Mouse (Mus musculus): ENCODE measurements around the gene Eif2s1. TPM values are rescaled to one million over a fixed set of nuclear protein-coding genes. Genes with fewer than 3 reads are reported as not detected.
A peak's percentile ranks its signal among the peaks of the same experiment; 100 is the strongest.

Eif2s1 gene
- not detected in 2 replicates for polyA plus RNA-seq (2012; ENCODE audit: insufficient read depth, insufficient read length, low replicate concordance, missing spikeins)

DNA sequence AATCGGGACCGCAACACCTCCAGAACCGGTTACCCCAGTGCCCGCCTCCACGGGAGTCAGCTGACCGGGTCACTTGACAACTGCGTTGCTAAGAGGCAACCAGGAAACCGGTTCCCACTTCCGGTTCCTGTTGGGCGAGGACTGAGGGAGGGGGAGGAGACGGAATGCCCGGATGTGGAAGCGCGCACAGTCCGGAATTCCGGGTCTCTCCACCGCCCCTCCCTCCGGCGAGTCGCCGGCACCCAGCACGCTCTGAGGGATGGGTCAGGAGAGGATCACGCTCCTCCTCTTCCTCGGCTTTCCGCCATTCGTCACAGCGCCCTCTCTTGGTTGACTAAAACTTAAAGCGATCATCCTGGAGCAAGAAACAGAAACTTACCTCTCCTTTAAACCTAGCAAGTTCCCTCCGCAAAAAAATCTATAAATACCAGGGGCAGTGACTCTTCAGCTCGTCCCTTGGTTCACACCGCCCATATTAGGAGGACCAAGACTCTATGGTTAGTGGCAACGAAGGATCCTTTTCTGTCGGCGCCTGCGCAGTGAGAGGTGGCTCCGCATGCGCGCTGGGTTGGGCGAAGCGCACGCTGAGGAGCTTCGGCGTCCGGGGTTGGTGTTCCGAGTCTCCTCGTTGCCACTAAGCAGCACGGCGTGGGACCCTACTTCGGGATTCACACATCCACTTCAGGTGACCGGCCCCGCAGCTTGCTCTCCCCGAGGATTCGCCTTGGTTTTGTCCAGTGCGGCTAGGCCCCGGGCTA, at the start of gene Eif2s1, which contains the start of gene Atp6v1d:
TSS of gene Eif2s1 (plus strand) at position 324 of the 758 bp plus-strand sequence.
TSS of gene Atp6v1d (minus strand) at position 143 of the 758 bp plus-strand sequence.
- peaks cover 5% of the 10 kb centered on the region for H3K4me1 ChIP-seq (ENCODE audit: control insufficient read depth, insufficient read depth, low read length)
- H3K4me3 ChIP-seq (ENCODE audit: insufficient read depth, low read depth, low read length) = peak within 1 kb of the TSS; percentile 89
- WGBS = under 1% methylated on average over 55 of the region's 55 CpGs
- H3K27ac ChIP-seq (ENCODE audit: insufficient read depth, low read depth, low read length) = peak within 1 kb of the TSS; percentile 90
- TF ChIP-seq CTCF (IDR thresholded peaks at IDR 0.05; ENCODE audit: insufficient read depth, low read depth, low read length) = peak; percentile 95
- TF ChIP-seq POLR2A (IDR thresholded peaks at IDR 0.05; ENCODE audit: insufficient read depth, low read depth, low read length) = peak; percentile 79

DNA sequence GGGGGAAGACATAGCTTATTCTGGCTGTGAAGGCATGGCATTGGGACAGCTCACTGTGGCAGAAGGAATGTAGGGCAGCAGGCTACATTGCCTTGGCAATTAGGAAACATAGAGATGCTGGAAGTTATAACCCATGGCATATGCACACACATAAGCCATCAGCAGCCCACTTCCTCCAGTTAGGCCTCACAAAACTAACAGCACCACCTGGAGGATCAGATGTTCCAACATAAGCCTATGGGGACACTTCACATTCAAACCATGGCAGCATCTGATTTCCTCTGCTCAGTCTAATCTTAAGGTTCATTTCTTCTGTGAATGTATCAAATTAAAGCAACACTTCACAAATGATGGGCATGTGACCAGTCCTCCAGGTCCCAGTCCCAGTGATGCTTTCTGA, 47.2 kb upstream of the Eif2s1 start:
- TF ChIP-seq CTCF (IDR thresholded peaks at IDR 0.05; ENCODE audit: insufficient read depth, low read depth, low read length) (no peak), POLR2A (IDR thresholded peaks at IDR 0.05; ENCODE audit: insufficient read depth, low read depth, low read length) (no peak)
- no peaks in the 10 kb centered on the region for H3K4me1 ChIP-seq (ENCODE audit: control insufficient read depth, insufficient read depth, low read length)
- H3K4me3 ChIP-seq (ENCODE audit: insufficient read depth, low read depth, low read length) = no peak overlapping the region
- H3K27ac ChIP-seq (ENCODE audit: insufficient read depth, low read depth, low read length) = no peak overlapping the region

DNA sequence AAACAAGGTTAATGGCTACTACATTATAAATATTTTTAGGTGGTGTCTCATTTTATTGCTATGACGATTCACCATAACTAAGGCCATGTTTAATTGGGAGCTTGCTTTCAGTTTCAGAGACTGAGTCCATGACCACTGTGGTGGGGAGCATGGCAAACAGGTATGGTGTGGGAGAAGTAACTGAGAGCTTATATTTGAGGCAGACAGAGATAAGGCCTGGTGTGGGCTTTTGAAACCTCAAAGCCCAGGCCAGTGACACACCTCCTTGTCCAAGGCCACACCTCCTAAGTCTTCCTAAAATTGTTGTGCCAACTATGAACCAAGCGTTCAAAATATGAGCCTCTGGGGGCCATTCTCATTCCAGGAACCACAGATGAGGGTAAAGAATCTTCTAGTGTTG, 27.1 kb upstream of the Eif2s1 start:
- WGBS = 94% methylated on average over 2 of the region's 2 CpGs
- TF ChIP-seq POLR2A (IDR thresholded peaks at IDR 0.05; ENCODE audit: insufficient read depth, low read depth, low read length) (no peak), CTCF (IDR thresholded peaks at IDR 0.05; ENCODE audit: insufficient read depth, low read depth, low read length) (no peak)
- no peak overlapping the region for H3K27ac ChIP-seq (ENCODE audit: insufficient read depth, low read depth, low read length)
- H3K4me3 ChIP-seq (ENCODE audit: insufficient read depth, low read depth, low read length) = no peak overlapping the region
- H3K4me1 ChIP-seq (ENCODE audit: control insufficient read depth, insufficient read depth, low read length) = no peaks in the 10 kb centered on the region

DNA sequence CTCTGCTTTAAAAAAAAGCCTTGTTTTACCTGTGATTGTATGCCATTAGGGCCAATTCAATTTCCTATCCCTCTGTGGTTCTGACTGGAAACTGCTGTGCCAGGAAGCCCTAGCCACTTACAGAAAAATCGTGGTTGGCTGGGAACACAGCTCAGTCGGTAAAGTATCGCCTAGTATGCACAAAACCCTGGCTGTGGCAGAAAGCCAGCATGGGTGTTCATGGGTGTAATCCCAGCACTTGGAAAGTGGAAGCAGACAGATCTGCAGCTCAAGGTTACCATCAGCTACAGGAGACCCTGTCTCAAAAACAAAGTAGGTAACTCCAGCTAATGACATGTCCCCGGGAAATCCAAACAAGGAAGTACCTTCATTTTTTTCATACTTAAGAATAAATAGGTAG, 21.7 kb upstream of the Eif2s1 start:
- TF ChIP-seq CTCF (IDR thresholded peaks at IDR 0.05; ENCODE audit: insufficient read depth, low read depth, low read length) (no peak), POLR2A (IDR thresholded peaks at IDR 0.05; ENCODE audit: insufficient read depth, low read depth, low read length) (no peak)
- H3K27ac ChIP-seq (ENCODE audit: insufficient read depth, low read depth, low read length) = no peak overlapping the region
- 52% methylated on average over 4 of the region's 4 CpGs for WGBS
- no peaks in the 10 kb centered on the region for H3K4me1 ChIP-seq (ENCODE audit: control insufficient read depth, insufficient read depth, low read length)
- no peak overlapping the region for H3K4me3 ChIP-seq (ENCODE audit: insufficient read depth, low read depth, low read length)

DNA sequence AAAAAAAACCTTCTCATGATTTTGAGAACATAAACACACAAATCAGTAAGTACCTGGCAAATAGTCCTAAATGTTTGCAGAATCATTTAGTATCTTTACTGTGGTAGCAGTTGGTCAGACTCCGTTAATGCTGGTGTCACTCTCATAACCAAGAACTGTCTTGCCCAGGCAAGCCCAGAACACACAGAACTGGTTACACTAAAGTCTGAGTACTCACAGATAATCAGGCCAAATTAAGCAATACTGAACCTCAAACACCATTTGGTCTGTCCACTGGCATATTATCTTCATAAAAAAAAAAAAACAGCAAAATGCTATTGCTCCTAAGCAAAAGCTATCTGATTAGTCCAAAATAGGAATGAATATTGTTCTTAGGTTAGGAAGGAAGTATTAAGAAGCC, 19.2 kb upstream of the Eif2s1 start:
- WGBS = 91% methylated on average over 1 of the region's 1 CpGs
- no peak for TF ChIP-seq CTCF (IDR thresholded peaks at IDR 0.05; ENCODE audit: insufficient read depth, low read depth, low read length)
- TF ChIP-seq POLR2A (IDR thresholded peaks at IDR 0.05; ENCODE audit: insufficient read depth, low read depth, low read length) = no peak

DNA sequence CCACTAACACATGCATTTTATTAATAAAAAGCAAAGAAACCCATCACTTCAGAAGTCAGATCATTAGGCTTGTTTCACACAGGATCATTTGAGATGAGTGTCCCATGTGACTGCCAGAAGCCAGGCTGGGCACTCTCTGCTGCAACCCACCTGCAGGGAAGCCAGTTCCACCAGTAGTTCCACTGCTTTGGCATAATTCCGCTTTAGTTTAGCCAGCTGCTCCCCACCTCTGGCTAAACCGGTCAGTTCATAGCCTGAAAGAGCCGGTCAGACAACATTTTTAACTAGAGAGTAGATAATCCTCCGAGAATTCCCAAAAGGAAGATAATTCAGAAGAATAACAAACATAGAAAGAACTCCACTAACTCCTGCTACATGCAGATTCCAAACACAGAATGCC, 13.4 kb upstream of the Eif2s1 start:
- WGBS = 95% methylated on average over 4 of the region's 4 CpGs
- H3K27ac ChIP-seq (ENCODE audit: insufficient read depth, low read depth, low read length) = no peak overlapping the region
- TF ChIP-seq CTCF (IDR thresholded peaks at IDR 0.05; ENCODE audit: insufficient read depth, low read depth, low read length) (no peak), POLR2A (IDR thresholded peaks at IDR 0.05; ENCODE audit: insufficient read depth, low read depth, low read length) (no peak)
- H3K4me1 ChIP-seq (ENCODE audit: control insufficient read depth, insufficient read depth, low read length) = no peaks in the 10 kb centered on the region
- H3K4me3 ChIP-seq (ENCODE audit: insufficient read depth, low read depth, low read length) = no peak overlapping the region

More for the DNA sequence above, 19.2 kb upstream of the Eif2s1 start:
- Histone ChIP-seq H3K4me3 (ENCODE audit: insufficient read depth, low read depth, low read length) (no peak overlapping the region), H3K27ac (ENCODE audit: insufficient read depth, low read depth, low read length) (no peak overlapping the region), H3K4me1 (ENCODE audit: control insufficient read depth, insufficient read depth, low read length) (no peaks in the 10 kb centered on the region)

DNA sequence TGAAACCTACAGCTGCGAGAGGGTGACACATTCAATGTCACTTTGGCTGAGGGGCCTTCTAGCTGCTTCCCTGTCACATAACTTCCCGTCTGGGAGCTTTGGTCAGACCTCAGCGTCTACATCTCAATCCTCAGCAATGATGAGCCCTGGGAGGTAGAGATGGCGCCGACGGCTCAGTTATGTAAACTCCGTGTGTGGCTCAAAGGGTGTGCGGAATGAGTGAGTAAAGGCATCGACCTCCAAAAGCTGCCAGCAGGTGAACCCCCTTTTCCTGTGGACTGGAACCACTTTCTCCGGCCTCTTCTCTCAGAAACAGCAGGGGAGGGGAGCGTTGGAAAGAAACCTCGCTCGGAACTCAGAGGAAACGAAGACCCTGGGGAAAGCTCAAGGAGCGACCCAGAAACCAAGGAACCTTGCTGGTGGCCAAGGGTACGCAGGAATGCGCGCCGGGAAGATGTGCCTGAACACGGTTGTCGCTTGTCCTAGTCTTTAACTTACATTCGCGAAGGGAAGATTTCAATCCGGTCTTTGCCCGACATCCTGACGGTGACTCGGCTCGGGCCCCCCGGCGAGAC, 611 bp upstream of the Eif2s1 start:
- peak overlapping the region; percentile 68 for H3K4me3 ChIP-seq (ENCODE audit: insufficient read depth, low read depth, low read length)
- peak overlapping the region; percentile 38; the same call in 1 of the 2 replicates for H3K27ac ChIP-seq (ENCODE audit: insufficient read depth, low read depth, low read length)
- no peak for TF ChIP-seq CTCF (IDR thresholded peaks at IDR 0.05; ENCODE audit: insufficient read depth, low read depth, low read length)
- no peak for TF ChIP-seq POLR2A (IDR thresholded peaks at IDR 0.05; ENCODE audit: insufficient read depth, low read depth, low read length)
- under 1% methylated on average over 30 of the region's 30 CpGs for WGBS
- H3K4me1 ChIP-seq (ENCODE audit: control insufficient read depth, insufficient read depth, low read length) = peaks cover 5% of the 10 kb centered on the region

DNA sequence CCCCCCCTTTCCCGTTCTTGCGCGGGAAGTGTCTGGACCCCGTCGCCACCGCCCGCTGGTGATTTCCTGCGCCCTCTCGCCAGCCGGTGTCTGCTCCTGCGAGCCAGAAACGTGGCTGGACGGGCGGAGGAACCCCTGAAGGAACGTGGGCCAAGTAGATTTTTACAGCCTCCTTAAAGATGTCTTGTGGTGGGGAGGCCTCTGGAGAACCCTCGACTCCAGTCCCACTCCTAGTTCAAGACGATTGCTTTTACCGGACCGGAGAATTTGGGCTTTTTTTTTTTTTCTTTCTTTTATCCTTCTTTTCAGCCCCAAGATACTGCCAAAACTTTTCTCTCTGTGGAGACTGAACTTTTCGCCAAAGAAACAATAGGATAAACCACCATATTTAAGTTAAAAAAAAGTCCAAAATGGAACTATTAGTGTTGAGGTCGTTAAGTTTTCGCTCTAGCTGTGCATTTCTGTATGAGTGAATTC, 673 bp downstream of the Eif2s1 start:
- H3K4me1 ChIP-seq (ENCODE audit: control insufficient read depth, insufficient read depth, low read length) = peaks cover 5% of the 10 kb centered on the region
- TF ChIP-seq CTCF (IDR thresholded peaks at IDR 0.05; ENCODE audit: insufficient read depth, low read depth, low read length) (no peak), POLR2A (IDR thresholded peaks at IDR 0.05; ENCODE audit: insufficient read depth, low read depth, low read length) (peak; percentile 2; the same call in 1 of the 2 replicates)
- under 1% methylated on average over 22 of the region's 22 CpGs for WGBS
- H3K27ac ChIP-seq (ENCODE audit: insufficient read depth, low read depth, low read length) = peak overlapping the region; percentile 64
- H3K4me3 ChIP-seq (ENCODE audit: insufficient read depth, low read depth, low read length) = peak overlapping the region; percentile 89

DNA sequence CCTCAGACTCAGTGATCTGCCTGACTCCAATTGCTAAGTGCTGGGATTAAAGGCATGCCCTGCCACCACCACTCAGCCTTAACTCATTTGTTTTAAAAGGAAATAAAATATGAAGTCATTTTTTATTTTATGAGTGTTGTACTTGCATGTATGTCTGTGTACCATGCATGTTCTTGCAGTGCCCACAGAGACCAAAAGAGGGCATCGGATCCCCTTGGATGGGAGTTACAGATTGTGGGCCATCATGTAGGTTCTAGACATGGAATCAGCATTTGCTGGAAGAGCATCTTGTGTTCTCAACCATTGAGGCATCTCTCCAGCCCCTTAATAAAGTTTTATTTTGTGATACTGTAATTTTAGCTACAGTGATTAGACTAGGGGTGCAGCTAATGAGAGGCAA, 3.8 kb downstream of the Eif2s1 start:
- no peak overlapping the region for H3K4me3 ChIP-seq (ENCODE audit: insufficient read depth, low read depth, low read length)
- H3K4me1 ChIP-seq (ENCODE audit: control insufficient read depth, insufficient read depth, low read length) = no peaks in the 10 kb centered on the region
- TF ChIP-seq CTCF (IDR thresholded peaks at IDR 0.05; ENCODE audit: insufficient read depth, low read depth, low read length) = no peak
- TF ChIP-seq POLR2A (IDR thresholded peaks at IDR 0.05; ENCODE audit: insufficient read depth, low read depth, low read length) = no peak
- 95% methylated on average over 1 of the region's 1 CpGs for WGBS
- H3K27ac ChIP-seq (ENCODE audit: insufficient read depth, low read depth, low read length) = no peak overlapping the region

Measured in olfactory bulb, adult 2 months (tissue).